Mouse (Mus musculus) heart, postnatal 4 days (tissue): ENCODE measurements around the gene Dkk3. TPM values are rescaled to one million over a fixed set of nuclear protein-coding genes. Genes with fewer than 3 reads are reported as not detected.

ENCODE experiments used
- DNase-seq: peaks from one replicate; pipeline ENCODE4 v3.0.0; 2021
- total RNA-seq, 2 experiments: library from RNA; stranded (reverse); gene quantifications; 2 replicates each; pipeline ENCODE4 v1.2.3; 2021

Gene Dkk3
- 10 to 100 TPM; 82.6 to 87.6 TPM for total RNA-seq

GRCm38 (mm10) chr7:112158942-112159341 lies at the start of gene Dkk3:
Gene Dkk3, minus strand, starts transcription at chr7:112159057.
- peak; percentile 61 for DNase-seq

GRCm38 (mm10) chr7:112207717-112208116 lies 48.9 kb upstream of the Dkk3 start:
- DNase-seq = no peak

- no peak for DNase-seq
Measured at GRCm38 (mm10) chr7:112205513-112205912, 46.7 kb upstream of the Dkk3 start.

- DNase-seq = peak; percentile 47
Measured at GRCm38 (mm10) chr7:112204380-112204963, 45.6 kb upstream of the Dkk3 start.

- no peak for DNase-seq
Measured at GRCm38 (mm10) chr7:112203937-112204336, 45.1 kb upstream of the Dkk3 start.

- DNase-seq = no peak
Measured at GRCm38 (mm10) chr7:112202843-112203242, 44.0 kb upstream of the Dkk3 start.

GRCm38 (mm10) chr7:112202194-112202593 lies 43.3 kb upstream of the Dkk3 start:
- DNase-seq = no peak

- DNase-seq = no peak
Measured at GRCm38 (mm10) chr7:112200761-112201160, 41.9 kb upstream of the Dkk3 start.

GRCm38 (mm10) chr7:112199343-112199742 lies 40.5 kb upstream of the Dkk3 start:
- no peak for DNase-seq

- DNase-seq = no peak
Measured at GRCm38 (mm10) chr7:112197461-112197860, 38.6 kb upstream of the Dkk3 start.

- DNase-seq = no peak
Measured at GRCm38 (mm10) chr7:112194286-112194685, 35.4 kb upstream of the Dkk3 start.

- no peak for DNase-seq
Measured at GRCm38 (mm10) chr7:112192778-112193177, 33.9 kb upstream of the Dkk3 start.

GRCm38 (mm10) chr7:112192237-112192636 lies 33.4 kb upstream of the Dkk3 start:
- DNase-seq = peak; percentile 27

GRCm38 (mm10) chr7:112187536-112188459 lies 28.9 kb upstream of the Dkk3 start:
- DNase-seq = no peak

- no peak for DNase-seq
Measured at GRCm38 (mm10) chr7:112186871-112187270, 28.0 kb upstream of the Dkk3 start.

GRCm38 (mm10) chr7:112185226-112185745 lies 26.4 kb upstream of the Dkk3 start:
- DNase-seq = no peak

GRCm38 (mm10) chr7:112184519-112185225 lies 25.8 kb upstream of the Dkk3 start:
- no peak for DNase-seq

GRCm38 (mm10) chr7:112183258-112183841 lies 24.5 kb upstream of the Dkk3 start:
- DNase-seq = peak; percentile 96

GRCm38 (mm10) chr7:112180235-112180705 lies 21.4 kb upstream of the Dkk3 start:
- DNase-seq = peak; percentile 91

GRCm38 (mm10) chr7:112176627-112177026 lies 17.8 kb upstream of the Dkk3 start:
- DNase-seq = no peak

GRCm38 (mm10) chr7:112172669-112173068 lies 13.8 kb upstream of the Dkk3 start:
- no peak for DNase-seq

GRCm38 (mm10) chr7:112169955-112170692 lies 11.3 kb upstream of the Dkk3 start:
- DNase-seq = no peak
